Mouse (Mus musculus) hindbrain, embryonic 15.5 days (tissue): ENCODE results near the gene 4930467E23Rik. TPM values are rescaled to one million over a fixed set of nuclear protein-coding genes. Genes with fewer than 3 reads are reported as not detected.
A peak's percentile ranks its signal among the peaks of the same experiment; 100 is the strongest.
"Not testable (repeated sequence)": the region's sequence is repeated elsewhere in the genome, so short reads cannot be mapped to it uniquely, and the experiment has no call there.

ENCODE experiments used
- ATAC-seq: fragments of 200-750 bp; cut with Nextera tagmentation; 2 replicates; pipeline ENCODE4 v1.8.0; 2017; ENCODE audit warnings: low read depth, moderate number of reproducible peaks, moderate TSS enrichment; ENCODE audit not compliant: low FRiP score
- H3K27ac ChIP-seq: fragments of 300-500 bp; sonication (generic); replicated peaks from 2 replicates; pipeline ENCODE4 v1.5.1; 2015; ENCODE audit warnings: mild to moderate bottlenecking, inconsistent platforms
- H3K27me3 ChIP-seq: fragments of 300-500 bp; sonication (generic); 2 replicates; pipeline ENCODE4 v1.6.1; 2015; ENCODE audit warnings: control low read depth, inconsistent platforms
- H3K36me3 ChIP-seq: fragments of 300-500 bp; sonication (generic); 2 replicates; pipeline ENCODE4 v1.6.1; 2015; ENCODE audit warnings: control low read depth, inconsistent platforms
- H3K4me1 ChIP-seq: fragments of 300-500 bp; sonication (generic); replicated peaks from 2 replicates; pipeline ENCODE4 v1.6.1; 2015; ENCODE audit warnings: control low read depth, inconsistent platforms
- H3K4me2 ChIP-seq: fragments of 300-500 bp; sonication (generic); 2 replicates; pipeline ENCODE4 v1.6.1; 2015; ENCODE audit warnings: moderate library complexity, mild to moderate bottlenecking, inconsistent platforms
- H3K4me3 ChIP-seq: fragments of 300-500 bp; sonication (generic); 2 replicates; pipeline ENCODE4 v1.5.1; 2015; ENCODE audit warnings: mild to moderate bottlenecking, inconsistent platforms
- H3K9ac ChIP-seq: fragments of 300-500 bp; sonication (generic); 2 replicates; pipeline ENCODE4 v1.6.1; 2015; ENCODE audit warnings: inconsistent platforms
- H3K9me3 ChIP-seq: fragments of 300-500 bp; sonication (generic); 2 replicates; pipeline ENCODE4 v1.6.1; 2016; ENCODE audit warnings: control low read depth, inconsistent platforms
- WGBS: fragments of 180-500 bp; shearing (Covaris S2); methylation state at CpG from one replicate; pipeline ENCODE4 v1.1.7; 2015; 5-methylcytosine and 5-hydroxymethylcytosine counted together
- polyA plus RNA-seq: library from polyadenylated mRNA; unstranded; fragments of >200 nt; fragmentation: Nextera tagmentation; extraction: Ambion mirVana; gene quantifications from 2 replicates; pipeline ENCODE4 v1.2.1, GENCODE M21; 2015

4930467E23Rik gene
- polyA plus RNA-seq: not detected in 2 replicates

DNA sequence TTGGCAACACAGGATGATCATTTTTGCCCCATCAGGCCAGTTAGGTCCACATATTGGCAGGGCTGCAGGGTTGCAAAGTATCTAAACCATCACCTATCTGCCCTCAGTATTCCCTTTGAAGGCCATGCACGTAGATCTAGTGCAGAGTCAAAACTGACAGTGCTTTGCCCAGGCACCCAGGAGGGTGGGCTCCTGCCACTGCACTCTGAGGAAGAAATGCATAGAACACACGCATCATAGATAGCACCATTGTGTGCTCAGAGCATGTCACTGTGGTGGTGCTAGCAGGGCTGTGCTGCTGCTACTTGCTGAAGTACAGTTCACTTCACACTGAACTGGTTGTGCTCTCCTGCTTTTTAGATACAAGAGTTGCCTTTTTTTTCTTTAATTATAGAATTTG, at the start of gene 4930467E23Rik:
TSS of gene 4930467E23Rik (plus strand) at position 301 of the 400 bp plus-strand sequence.
- not testable (repeated sequence) for H3K4me2 ChIP-seq, H3K27me3 ChIP-seq, ATAC-seq, H3K36me3 ChIP-seq, H3K9ac ChIP-seq, H3K4me3 ChIP-seq, H3K9me3 ChIP-seq, H3K4me1 ChIP-seq, H3K27ac ChIP-seq
- no CpG with 5 or more reads among the region's 2 CpGs for WGBS

DNA sequence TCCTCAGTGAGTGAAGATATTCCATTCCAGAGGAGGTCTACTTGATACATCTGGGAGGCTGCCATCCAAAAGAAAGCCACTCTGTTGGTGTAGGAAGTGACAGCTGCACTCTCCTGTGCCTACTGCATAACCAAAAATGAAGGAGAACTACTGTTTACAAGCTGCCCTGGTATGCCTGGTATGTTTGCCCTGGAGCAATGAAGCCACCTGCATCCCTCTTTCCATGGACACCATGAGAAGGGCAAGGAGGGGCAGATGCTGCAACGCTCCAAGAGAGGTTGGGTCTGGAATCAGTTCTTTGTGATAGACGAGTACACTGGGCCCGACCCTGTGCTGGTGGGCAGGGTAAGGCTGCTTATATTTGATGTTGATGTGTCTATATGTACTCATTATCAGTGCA, 47.1 kb upstream of the 4930467E23Rik start:
- ATAC-seq, H3K9me3 ChIP-seq, H3K4me3 ChIP-seq, H3K27me3 ChIP-seq, H3K4me1 ChIP-seq, H3K9ac ChIP-seq, H3K27ac ChIP-seq, H3K4me2 ChIP-seq, H3K36me3 ChIP-seq: not testable (repeated sequence)
- 83% methylated on average over 1 of the region's 3 CpGs for WGBS

DNA sequence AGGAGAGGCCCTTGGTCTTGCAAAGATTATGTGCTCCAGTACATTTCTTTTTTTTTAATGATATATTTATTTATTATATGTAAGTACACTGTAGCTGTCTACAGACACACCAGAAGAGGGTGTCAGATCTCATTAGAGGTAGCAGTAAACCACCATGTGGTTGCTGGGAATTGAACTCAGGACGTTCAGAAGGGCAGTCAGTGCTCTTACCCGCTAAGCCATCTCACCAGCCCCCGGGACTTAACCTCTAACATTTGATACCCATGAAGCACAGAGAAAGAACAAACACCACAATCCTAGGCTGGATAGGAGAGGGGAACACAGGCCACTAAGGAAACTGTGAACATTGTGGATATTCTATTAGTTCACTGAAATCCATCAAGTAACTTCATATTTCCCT, 43.9 kb upstream of the 4930467E23Rik start:
- not testable (repeated sequence) for H3K36me3 ChIP-seq, H3K9me3 ChIP-seq, H3K4me2 ChIP-seq, H3K27me3 ChIP-seq, H3K4me1 ChIP-seq, H3K9ac ChIP-seq, ATAC-seq, H3K27ac ChIP-seq, H3K4me3 ChIP-seq
- WGBS: 81% methylated on average over 3 of the region's 3 CpGs

DNA sequence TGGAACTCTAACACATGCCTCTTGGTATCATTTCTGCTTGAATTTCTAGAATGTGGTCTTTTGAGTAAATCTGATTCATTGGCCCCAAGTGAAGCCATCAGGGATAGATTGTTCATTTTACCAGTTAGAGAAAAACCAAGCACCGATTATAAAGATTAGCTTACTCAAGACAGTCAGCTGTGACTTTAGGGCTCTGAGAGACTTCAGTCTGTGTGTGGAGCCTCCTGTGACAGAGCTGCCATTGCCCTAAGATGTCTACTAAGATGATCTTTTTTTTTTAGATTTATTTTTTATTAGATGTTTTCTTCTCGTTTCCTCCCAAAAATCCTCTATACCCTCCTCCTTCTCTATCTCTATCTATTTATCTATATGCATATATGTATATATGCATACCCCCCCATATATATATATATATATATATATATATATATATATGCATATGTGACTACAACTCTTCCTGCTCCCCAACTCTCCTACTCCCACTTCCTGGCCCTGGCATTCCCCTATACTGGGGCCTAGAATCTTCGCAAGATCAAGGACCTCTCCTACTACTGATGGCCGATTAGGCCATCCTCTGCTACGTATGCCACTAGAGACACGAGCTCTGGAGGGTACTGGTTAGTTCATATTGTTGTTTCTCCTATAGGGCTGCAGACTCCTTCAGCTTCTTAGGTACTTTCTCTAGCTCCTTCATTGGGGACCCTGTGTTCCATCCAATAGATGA, 40.4 kb upstream of the 4930467E23Rik start:
- H3K4me3 ChIP-seq, H3K36me3 ChIP-seq, H3K27ac ChIP-seq, ATAC-seq, H3K4me1 ChIP-seq, H3K4me2 ChIP-seq, H3K9ac ChIP-seq, H3K9me3 ChIP-seq, H3K27me3 ChIP-seq: not testable (repeated sequence)
- WGBS: 84% methylated on average over 6 of the region's 6 CpGs

DNA sequence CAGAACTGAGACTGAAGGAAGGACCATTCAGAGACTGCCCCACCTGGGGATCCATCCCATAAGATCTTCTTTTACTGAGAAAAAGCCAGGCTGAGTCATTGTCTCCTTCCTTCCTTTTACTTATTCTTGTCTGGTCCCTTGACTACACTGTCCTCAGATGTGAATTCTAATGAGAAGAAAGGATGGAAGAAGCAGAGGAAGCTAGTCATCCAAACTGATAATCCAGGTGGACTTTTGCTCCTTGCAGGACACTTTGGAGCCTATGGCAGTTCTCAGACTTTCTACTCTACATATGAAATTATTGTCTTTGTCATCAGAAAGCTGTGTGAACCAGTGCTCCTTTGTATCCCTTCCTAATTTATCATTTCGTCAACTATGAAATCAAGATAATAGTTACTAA, 39.6 kb upstream of the 4930467E23Rik start:
- H3K4me3 ChIP-seq, H3K27ac ChIP-seq, ATAC-seq, H3K4me1 ChIP-seq, H3K9ac ChIP-seq, H3K9me3 ChIP-seq, H3K36me3 ChIP-seq, H3K27me3 ChIP-seq, H3K4me2 ChIP-seq: not testable (repeated sequence)
- 81% methylated on average over 1 of the region's 1 CpGs for WGBS

DNA sequence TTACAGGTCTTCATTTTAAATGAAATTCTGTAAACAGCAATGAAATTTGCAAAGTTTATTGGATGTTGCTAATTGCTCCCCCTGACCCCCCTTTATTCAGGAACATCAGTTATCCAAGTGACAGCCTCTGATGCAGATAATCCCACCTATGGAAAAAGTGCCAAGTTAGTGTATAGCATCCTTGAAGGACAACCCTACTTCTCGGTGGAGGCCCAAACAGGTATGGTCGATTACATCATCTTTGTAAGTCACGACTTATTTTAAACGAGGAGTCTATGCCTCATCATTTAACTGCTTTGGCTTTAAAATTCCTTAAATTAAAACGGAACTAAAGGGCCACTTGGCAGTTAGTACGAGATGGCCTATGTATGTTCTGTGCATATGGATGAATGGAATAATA, 38.0 kb upstream of the 4930467E23Rik start:
- H3K4me1 ChIP-seq, H3K9ac ChIP-seq, ATAC-seq, H3K4me2 ChIP-seq, H3K4me3 ChIP-seq, H3K27ac ChIP-seq, H3K27me3 ChIP-seq, H3K36me3 ChIP-seq, H3K9me3 ChIP-seq: not testable (repeated sequence)
- WGBS: 91% methylated on average over 6 of the region's 6 CpGs

DNA sequence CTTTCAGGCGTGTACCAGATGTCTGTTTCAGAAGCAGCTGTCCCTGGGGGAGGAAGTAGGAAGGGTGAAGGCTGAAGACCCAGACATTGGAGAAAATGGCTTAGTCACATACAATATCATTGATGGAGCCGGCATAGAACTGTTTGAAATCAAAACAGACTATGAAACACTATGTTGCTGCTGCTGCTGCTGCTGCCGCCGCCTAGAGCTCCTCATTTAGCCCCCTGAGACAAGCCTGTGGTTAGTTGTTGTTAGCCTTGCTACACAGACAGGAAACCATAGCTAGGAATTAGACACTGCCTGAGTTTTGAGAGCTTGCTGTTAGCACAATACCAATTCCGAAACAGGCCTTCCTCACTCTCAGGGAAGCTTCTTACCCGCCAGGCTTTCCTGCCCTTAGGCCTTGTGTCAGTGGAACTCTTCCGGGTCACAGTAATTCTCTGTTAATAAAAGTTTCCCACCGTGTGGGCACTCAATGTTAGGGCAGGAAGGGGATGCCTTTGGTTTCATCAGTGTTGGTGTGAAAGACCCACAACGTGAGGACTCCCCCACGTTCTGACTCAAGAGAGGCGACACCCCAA, 31.8 kb upstream of the 4930467E23Rik start:
- 87% methylated on average over 11 of the region's 11 CpGs for WGBS
- not testable (repeated sequence) for H3K27me3 ChIP-seq, H3K9me3 ChIP-seq, H3K36me3 ChIP-seq, H3K9ac ChIP-seq, H3K27ac ChIP-seq, H3K4me3 ChIP-seq, H3K4me1 ChIP-seq, ATAC-seq, H3K4me2 ChIP-seq

DNA sequence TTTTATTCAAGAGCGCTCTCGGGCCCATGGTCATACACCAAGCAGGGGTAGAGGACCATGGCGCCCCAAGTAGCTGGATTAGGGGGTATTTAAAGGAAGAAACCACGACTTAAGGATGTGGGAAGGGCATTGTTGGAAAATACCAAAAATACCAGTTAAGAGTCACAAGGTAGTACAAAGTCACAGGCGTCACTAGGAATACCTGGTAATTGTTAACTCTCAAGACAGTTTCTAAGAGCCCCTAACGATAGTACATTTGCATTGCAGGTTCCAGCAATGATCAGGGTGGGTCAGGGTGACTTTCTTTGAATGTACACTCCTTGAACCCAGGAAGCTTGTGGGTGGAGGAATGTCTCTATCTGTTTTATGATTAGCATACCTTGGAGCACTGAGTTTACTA, 31.3 kb upstream of the 4930467E23Rik start:
- H3K27me3 ChIP-seq, H3K4me2 ChIP-seq, H3K4me3 ChIP-seq, H3K9me3 ChIP-seq, H3K9ac ChIP-seq, H3K36me3 ChIP-seq, ATAC-seq, H3K27ac ChIP-seq, H3K4me1 ChIP-seq: not testable (repeated sequence)
- 81% methylated on average over 6 of the region's 6 CpGs for WGBS

DNA sequence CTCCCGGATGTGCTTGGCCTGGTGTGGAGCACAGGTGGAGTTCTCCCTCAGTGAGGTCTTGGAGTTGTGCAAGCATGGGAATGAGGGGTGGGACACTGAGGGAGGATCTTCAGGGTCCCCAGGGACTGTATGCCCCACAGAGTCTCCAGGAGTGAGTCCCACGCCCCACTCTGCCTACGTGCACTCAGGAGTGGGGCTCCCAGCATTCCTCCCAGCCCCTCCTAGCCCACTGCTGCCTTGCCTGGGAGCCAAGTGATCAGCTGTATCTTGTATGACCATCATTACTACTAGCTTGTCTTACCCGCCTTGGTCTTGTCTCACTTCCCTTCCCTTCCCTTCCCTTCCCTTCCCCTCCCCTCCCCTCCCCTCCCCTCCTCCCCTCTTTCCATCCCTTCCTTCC, 30.7 kb upstream of the 4930467E23Rik start:
- not testable (repeated sequence) for H3K4me3 ChIP-seq, H3K9me3 ChIP-seq, H3K27me3 ChIP-seq, H3K36me3 ChIP-seq, ATAC-seq, H3K4me2 ChIP-seq, H3K9ac ChIP-seq, H3K4me1 ChIP-seq, H3K27ac ChIP-seq
- WGBS: 86% methylated on average over 4 of the region's 4 CpGs

DNA sequence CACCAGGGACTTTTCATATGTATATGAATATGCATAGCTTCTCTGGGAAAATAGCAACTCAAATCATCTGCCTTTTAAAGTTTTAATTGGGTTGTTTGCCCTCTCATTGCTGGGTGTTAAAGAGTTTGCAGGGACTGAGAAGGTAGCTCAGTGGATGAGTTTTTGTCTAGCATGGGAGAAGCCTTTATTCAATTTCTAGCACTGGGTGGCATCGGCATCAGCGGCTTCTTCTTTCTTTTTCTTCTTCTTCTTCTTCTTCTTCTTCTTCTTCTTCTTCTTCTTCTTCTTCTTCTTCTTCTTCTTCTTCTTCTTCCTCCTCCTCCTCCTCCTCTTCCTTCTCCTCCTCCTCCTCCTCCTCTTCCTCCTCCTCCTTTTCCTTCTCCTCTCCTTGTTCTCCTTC, 28.1 kb upstream of the 4930467E23Rik start:
- H3K27ac ChIP-seq, ATAC-seq, H3K4me1 ChIP-seq, H3K4me3 ChIP-seq, H3K36me3 ChIP-seq, H3K4me2 ChIP-seq, H3K27me3 ChIP-seq, H3K9me3 ChIP-seq, H3K9ac ChIP-seq: not testable (repeated sequence)
- WGBS: 92% methylated on average over 2 of the region's 2 CpGs

DNA sequence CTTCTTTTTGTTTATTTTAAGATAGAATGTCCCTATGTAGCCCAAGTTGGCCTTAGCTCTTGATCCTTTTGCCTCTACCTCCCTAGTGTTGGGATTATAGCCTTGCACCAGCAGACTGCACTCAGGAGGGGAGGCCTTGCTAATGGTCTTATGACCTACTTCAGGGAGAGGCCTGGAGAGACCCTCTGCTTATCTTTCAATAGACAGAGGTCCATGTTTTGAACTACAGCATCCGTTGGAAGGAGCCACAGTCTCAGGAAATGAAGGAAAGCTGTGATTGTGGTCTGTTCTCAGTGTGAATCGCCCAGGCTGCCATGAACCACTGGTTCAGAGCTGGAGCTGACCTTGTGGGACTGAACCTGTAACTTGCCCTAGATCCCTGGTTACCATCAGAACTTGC, 27.1 kb upstream of the 4930467E23Rik start:
- WGBS: 76% methylated on average over 2 of the region's 2 CpGs
- not testable (repeated sequence) for ATAC-seq, H3K4me1 ChIP-seq, H3K27me3 ChIP-seq, H3K4me3 ChIP-seq, H3K36me3 ChIP-seq, H3K9me3 ChIP-seq, H3K27ac ChIP-seq, H3K9ac ChIP-seq, H3K4me2 ChIP-seq

DNA sequence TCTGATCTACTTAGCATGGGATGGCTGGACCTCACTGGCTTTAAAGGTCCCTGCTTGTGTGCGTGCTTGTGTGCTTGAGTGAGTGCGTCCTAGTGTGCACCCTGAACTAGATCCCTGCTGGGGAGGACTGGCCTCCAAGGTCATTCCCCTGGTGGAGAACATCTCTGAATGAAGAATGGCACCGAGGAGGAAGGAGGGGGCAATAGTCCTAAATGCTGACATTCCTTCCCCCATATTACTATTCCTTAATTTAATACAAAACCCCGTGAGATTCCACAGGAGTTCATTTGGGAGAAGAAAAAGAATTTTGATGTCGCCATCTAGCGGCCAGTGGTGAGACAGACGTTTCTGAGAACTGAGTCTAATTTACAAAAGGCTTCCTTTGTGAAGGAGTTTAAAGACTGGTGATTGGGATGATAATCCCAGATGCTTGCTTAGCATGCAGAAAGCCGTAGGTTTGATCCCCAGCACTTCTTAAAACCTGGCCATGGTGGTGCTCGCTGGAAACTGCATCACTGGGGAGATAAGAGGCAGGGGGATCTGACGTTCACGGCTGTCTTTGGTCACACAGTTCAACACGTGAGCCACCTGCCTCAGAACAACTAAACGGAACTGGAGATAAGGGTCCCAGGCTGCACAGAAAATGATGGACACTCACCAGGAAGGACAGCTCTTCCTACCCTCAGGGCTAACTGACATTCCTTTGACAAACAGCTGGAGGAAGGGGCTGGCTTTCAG, 26.2 kb upstream of the 4930467E23Rik start:
- not testable (repeated sequence) for H3K27ac ChIP-seq, H3K9ac ChIP-seq, H3K27me3 ChIP-seq, H3K9me3 ChIP-seq, H3K4me2 ChIP-seq, H3K36me3 ChIP-seq, H3K4me1 ChIP-seq, H3K4me3 ChIP-seq
- peak; percentile 95 for ATAC-seq
- WGBS: 47% methylated on average over 13 of the region's 13 CpGs
